Mouse (Mus musculus) gastrocnemius, adult 18-20 months (tissue): ENCODE data around the gene Rsph6a. TPM values are rescaled to one million over a fixed set of nuclear protein-coding genes. Genes with fewer than 3 reads are reported as not detected.

Experiments
- DNase-seq: peaks from one replicate; pipeline ENCODE4 v3.0.0; 2021; ENCODE audit warnings: low spot score
- total RNA-seq, 2 experiments: library from RNA; stranded (reverse); gene quantifications; 2 replicates each; pipeline ENCODE4 v1.2.3; 2021

Rsph6a gene
- total RNA-seq, 2 experiments from 2014 or later = not detected

GRCm38 (mm10) chr7:19078732-19079131, 24.2 kb downstream of the Rsph6a start:
- no peak for DNase-seq

GRCm38 (mm10) chr7:19080451-19080950, 26.0 kb downstream of the Rsph6a start:
- DNase-seq = no peak

- peak; percentile 4 for DNase-seq
Observed at GRCm38 (mm10) chr7:19082171-19082570, 27.7 kb downstream of the Rsph6a start.

- DNase-seq = peak; percentile 92
Observed at GRCm38 (mm10) chr7:19083096-19083495, 28.6 kb downstream of the Rsph6a start.

- peak; percentile 63 for DNase-seq
Observed at GRCm38 (mm10) chr7:19083701-19084100, 29.2 kb downstream of the Rsph6a start, which contains the start of gene Dmpk. Gene Dmpk, plus strand, starts transcription at chr7:19083849.

GRCm38 (mm10) chr7:19084277-19084771, 29.8 kb downstream of the Rsph6a start:
- DNase-seq = peak; percentile 82

GRCm38 (mm10) chr7:19084921-19085473, 30.5 kb downstream of the Rsph6a start:
- peak; percentile 17 for DNase-seq

GRCm38 (mm10) chr7:19085495-19085894, 31.0 kb downstream of the Rsph6a start:
- no peak for DNase-seq

GRCm38 (mm10) chr7:19086042-19086441, 31.6 kb downstream of the Rsph6a start:
- DNase-seq = peak; percentile 47

GRCm38 (mm10) chr7:19086760-19087159, 32.3 kb downstream of the Rsph6a start:
- DNase-seq = no peak

GRCm38 (mm10) chr7:19088813-19089212, 34.3 kb downstream of the Rsph6a start:
- DNase-seq = peak; percentile 67

- peak; percentile 5 for DNase-seq
Observed at GRCm38 (mm10) chr7:19091913-19092312, 37.4 kb downstream of the Rsph6a start.

- peak; percentile 29 for DNase-seq
Observed at GRCm38 (mm10) chr7:19092381-19093173, 38.1 kb downstream of the Rsph6a start.

GRCm38 (mm10) chr7:19093174-19093521, 38.7 kb downstream of the Rsph6a start:
- peak; percentile 90 for DNase-seq

- DNase-seq = peak; percentile 93
Observed at GRCm38 (mm10) chr7:19093537-19094385, 39.3 kb downstream of the Rsph6a start.

- peak; percentile 47 for DNase-seq
Observed at GRCm38 (mm10) chr7:19094471-19094825, 40.0 kb downstream of the Rsph6a start, which contains the start of gene Six5. Gene Six5, plus strand, starts transcription at chr7:19094594.

GRCm38 (mm10) chr7:19094826-19095750, 40.6 kb downstream of the Rsph6a start:
- DNase-seq = peak; percentile 43

GRCm38 (mm10) chr7:19095751-19096110, 41.2 kb downstream of the Rsph6a start:
- peak; percentile 49 for DNase-seq

GRCm38 (mm10) chr7:19096421-19096976, 42.0 kb downstream of the Rsph6a start:
- DNase-seq = no peak

GRCm38 (mm10) chr7:19097217-19097616, 42.7 kb downstream of the Rsph6a start:
- DNase-seq = no peak
